Mouse (Mus musculus): ENCODE data around the gene Ugdh. TPM values are rescaled to one million over a fixed set of nuclear protein-coding genes. Genes with fewer than 3 reads are reported as not detected.

The Ugdh gene
- total RNA-seq, 1 experiment from 2014 or later: 29.2 TPM

DNA sequence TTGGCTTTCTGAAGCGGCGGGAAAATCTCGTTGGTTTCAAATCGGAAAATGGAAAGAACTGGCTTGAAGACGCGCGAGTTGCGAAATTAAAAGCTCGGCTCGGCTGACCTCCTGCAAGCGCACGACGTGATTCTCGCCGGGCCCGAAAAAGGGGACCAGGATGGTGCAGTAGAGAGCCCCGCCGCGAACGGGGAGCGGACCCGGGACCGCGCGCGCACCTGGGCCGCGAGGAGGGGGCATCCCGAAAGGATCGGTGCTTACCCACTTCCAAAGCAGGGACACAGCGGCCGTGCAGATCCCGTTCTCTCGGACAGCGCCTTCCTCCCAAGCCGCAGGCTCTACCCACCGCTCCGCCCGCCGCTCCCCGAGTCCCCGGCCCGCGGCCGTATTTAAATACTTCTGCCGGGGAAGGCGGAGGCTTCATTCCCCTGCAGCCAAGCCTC, 365 bp downstream of the Ugdh start:
- ATAC-seq (replicated peaks; ENCODE audit: insufficient number of reproducible peaks, low FRiP score, low TSS enrichment, poor library complexity, severe bottlenecking): no peak

DNA sequence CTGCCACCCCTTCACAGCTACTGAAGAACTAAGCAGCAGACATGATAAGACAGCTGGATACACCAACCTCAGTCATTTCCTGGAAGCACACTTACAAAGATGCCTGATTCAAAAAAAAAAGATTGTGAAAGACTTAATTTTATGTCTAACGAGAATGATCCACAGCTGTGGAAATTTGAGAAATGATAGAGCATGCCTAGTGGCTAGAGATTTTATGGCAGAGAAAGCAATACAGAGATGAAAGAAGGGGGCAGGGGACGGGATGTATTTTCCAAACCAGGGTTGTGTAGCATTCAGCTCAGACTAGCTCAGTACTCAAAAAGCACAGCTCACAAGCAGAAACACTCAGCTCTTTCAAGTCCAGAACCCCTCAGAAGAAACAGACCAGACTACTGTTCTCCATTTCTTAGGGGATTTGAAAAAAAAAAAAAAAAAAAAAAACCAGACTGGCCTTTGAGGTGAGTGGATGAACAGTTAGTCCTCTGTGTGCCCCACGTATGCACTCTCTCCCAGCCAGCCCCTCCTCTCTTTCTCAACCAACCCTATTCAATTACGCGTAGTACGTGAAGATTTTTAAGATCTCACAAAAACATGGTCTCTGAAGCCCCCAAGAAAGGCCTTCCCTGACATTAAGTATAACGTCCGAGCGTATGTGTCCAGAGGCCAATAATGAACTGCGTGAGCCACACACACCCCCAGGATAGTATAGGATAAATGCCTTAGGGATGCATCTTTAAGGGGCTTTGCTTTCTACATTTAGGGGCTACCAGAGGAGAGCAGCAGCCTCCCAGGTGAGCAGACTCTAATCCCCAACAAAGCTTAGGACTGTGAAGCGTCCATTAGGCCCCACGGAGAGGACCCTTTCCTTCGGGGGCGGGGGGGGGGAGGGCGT, 1.0 kb downstream of the Ugdh start:
- ATAC-seq (replicated peaks; ENCODE audit: insufficient number of reproducible peaks, low FRiP score, low TSS enrichment, poor library complexity, severe bottlenecking): no peak

DNA sequence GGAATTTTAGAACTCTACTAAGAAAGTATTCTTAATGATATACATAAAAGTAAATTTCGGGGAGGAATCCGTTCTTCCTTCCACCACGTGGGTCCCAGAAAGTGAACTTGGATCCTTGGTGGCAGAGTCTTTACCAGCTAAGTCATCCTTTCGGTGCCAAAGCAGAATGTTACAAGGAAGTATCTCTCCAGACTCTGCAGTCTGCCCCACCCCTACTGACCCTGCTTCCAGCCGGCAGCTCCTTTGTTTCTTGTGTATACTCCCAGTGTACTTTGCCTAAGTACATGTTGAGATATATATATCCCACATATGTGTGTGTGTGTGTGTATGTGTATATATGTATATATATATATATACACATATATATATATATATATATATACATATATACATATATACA, 6.3 kb downstream of the Ugdh start:
- ATAC-seq (replicated peaks; ENCODE audit: insufficient number of reproducible peaks, low FRiP score, low TSS enrichment, poor library complexity, severe bottlenecking): no peak

DNA sequence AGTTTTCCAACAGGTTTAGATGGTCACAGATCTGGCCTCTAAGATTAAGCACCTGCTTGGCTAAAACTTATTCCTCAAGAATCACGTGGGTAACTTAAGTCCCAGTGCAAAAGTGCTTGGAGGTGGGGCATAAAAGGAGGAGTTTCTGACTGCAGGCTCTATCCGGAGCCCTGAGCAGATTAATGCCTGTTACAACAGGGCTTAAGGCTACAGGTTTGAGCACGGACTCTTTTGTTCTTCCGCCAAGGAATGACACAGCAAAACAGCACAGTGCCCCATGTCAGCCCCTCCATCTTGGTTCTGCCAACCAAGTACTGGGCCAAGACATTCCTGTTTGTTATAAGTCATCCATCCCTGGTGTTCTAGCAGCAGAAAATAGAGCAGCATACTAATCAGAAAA, 7.4 kb downstream of the Ugdh start:
- no peak for ATAC-seq (replicated peaks; ENCODE audit: insufficient number of reproducible peaks, low FRiP score, low TSS enrichment, poor library complexity, severe bottlenecking)

DNA sequence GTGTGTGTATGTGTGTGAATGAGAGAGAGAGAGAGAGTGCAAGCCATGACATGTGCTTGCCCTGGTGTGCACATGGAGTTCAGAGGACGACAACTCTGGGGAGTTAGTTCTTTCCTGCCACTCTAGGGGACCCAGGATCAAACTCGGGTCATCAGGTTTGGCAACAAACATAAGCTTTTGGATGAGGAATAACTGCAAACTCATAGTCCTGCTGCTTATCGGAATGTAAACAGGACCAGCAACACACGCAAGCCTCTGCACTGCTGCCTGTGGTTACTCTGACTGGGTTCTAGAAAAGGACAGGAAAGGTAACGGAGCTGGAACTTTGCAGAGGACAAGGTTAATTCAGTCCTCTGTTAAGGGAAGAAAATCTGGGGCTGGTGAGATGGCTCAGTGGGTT, 10.5 kb downstream of the Ugdh start:
- ATAC-seq (replicated peaks; ENCODE audit: insufficient number of reproducible peaks, low FRiP score, low TSS enrichment, poor library complexity, severe bottlenecking): no peak

DNA sequence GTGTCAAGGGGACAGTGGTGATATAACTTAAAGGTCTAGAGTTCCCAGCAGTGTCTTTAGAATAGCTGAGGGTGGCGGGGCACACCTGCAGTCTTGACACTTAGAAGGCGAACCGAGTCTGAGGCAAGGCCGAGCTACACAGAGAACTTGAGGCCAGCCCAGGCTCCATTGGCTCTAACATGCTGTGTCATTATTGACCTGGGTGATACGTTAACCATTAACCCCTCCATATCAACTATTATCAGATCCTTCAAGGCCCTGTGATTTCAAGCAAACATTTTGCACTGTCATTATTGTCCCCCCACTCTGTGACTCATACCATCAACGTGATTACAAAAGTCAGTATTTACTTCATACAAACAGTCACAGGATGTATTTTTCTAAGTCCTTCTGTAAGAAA, 11.5 kb downstream of the Ugdh start:
- no peak for ATAC-seq (replicated peaks; ENCODE audit: insufficient number of reproducible peaks, low FRiP score, low TSS enrichment, poor library complexity, severe bottlenecking)

DNA sequence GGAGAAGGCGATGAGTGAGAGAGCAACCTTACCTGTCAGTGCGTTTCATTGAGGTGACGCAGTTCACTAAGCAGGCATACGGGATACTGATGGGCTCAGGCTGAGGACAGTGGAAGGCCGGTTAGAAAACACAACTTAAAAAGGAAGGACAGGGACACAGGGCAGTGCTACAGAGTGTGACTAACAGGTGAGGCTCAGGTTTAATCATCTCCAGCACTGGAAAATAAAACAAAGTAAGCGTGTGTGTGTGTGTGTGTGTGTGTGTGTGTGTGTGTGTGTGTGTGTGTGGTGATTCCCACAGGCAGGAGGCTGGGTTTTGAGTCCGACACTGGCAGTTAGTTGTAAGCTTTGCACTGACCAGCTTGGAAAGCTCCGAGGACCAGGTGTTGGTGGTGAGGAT, 12.9 kb downstream of the Ugdh start:
- ATAC-seq (replicated peaks; ENCODE audit: insufficient number of reproducible peaks, low FRiP score, low TSS enrichment, poor library complexity, severe bottlenecking): no peak

DNA sequence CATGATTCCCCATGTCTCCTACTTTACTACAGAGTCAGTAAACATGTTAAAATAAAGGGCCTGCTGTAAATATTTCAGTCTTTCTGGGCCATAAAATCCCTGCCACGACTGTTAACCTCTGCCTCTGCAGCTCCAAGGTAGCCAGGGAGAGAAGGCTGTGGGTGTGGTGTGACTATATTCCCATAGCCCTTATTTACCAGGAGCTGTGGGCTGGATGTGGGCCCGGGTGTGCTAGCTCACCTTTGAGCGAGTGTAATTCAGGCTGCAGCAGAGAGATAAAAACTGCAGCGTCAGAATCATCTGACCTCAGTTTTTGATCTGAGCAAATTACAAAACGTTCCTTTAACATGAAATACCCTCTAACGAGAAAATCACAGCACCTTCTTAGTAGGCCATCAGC, 14.9 kb downstream of the Ugdh start:
- ATAC-seq (replicated peaks; ENCODE audit: insufficient number of reproducible peaks, low FRiP score, low TSS enrichment, poor library complexity, severe bottlenecking): no peak

DNA sequence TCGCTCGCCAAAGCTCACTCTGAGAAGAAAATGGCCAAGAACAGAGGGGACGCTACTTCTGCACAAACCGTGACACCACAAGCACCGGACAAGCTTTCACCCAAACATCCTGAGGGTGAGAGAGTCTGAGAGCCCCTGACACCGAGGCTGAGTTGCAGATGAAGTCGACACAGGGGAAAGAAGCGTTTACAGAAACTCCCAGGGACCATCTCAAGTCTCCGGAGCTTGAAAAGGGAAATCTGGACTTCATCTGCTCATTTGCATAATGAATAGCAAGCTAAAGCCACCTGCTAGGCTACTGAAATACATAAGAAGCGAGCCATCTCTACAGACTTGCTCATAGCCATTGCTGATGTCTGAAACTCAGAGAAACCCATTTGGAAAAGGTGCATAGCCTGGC, 16.6 kb downstream of the Ugdh start:
- ATAC-seq (replicated peaks; ENCODE audit: insufficient number of reproducible peaks, low FRiP score, low TSS enrichment, poor library complexity, severe bottlenecking): no peak

DNA sequence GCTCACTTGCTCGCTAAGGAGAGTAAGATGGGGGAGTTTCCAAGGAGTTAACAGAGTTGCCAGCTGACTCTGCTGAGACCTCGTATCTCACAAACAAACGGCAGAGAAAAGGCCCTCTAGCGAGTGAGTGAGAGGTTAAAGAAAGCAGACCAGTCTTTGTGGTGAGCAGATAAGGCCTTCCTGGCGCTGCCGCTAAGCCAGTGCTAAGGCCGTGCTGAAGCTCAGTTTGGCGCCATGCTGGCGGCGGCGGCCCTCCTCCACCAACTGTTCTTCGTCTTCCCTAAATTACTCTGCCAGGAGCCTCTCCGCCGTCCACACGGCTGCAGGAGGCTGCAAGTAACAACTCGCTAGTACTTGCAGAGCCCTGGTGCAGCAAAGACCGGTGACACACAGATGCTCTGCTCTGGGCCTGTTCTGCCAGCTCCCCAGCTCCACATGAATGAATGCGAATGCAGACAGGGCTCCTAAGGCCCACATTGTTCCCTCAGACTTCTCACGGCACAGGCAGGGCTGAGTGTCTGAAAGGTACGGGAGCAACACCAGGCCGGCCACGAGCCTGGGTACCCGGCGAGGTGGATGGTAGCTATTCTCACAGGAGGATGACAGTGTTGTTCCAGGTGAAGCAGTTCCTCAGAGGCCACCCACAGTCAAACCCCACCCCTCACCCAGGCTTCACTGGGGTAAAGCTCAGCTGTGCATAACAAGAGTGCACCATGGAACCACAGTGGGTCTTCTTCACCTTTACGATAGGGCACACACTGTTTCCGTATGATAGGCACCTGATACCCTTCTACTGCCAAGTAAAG, 19.9 kb downstream of the Ugdh start:
- ATAC-seq (replicated peaks; ENCODE audit: insufficient number of reproducible peaks, low FRiP score, low TSS enrichment, poor library complexity, severe bottlenecking): no peak

DNA sequence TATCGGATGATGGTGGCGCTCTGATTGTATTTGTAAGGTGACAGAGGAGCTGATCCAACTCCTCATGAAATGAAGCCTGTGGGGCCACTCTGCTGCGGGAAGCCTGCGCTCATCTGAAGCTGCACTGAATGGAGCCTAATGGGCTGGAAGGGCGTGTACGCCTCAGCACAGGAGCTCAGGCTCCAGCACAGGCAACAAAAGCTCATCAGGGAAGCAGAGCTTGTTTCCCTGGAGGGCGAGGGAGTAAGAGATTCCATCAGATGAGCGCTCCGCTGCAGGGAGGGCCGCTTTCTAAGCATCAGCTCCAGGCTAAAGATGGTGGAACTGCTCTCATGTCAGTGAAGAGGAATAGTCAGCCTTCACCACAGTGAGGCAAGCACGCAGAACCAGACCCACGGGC, 27.8 kb downstream of the Ugdh start:
- no peak for ATAC-seq (replicated peaks; ENCODE audit: insufficient number of reproducible peaks, low FRiP score, low TSS enrichment, poor library complexity, severe bottlenecking)

DNA sequence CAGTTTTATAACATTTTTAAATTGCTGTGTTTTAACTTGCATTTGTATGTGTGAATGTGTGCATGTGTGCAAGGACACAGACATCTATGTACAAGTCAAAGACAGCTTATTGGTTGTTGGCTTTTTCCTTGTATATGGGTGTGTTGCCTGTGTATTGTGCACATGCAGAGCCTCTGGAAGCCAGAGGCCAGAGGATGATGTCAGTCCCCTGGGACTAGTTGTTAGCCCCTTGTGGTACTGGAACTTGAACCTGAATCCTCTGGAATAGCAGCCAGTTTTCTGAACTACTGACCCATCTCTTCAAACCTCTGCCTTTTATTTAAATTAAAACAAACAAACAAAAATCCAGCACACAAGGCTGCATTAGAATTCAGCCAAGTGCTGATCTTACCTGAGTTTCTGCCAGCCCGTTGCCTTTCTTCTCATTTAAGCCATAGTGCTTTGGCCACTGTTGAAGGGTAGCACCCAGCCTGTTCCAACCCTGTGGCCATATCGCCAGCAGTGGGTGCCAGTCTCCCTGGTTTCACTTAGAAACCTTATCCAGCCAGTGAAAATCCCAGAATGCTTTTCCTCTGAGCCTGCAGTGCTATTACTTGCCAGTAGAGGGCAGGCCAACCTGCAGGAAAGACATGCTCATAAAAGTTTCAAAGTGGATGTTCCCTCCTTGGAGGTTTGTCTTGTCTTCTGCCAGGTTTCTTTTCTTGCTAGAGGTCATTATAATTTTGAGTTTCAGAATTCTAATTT, 34.3 kb downstream of the Ugdh start:
- ATAC-seq (replicated peaks; ENCODE audit: insufficient number of reproducible peaks, low FRiP score, low TSS enrichment, poor library complexity, severe bottlenecking): peak; percentile 92

DNA sequence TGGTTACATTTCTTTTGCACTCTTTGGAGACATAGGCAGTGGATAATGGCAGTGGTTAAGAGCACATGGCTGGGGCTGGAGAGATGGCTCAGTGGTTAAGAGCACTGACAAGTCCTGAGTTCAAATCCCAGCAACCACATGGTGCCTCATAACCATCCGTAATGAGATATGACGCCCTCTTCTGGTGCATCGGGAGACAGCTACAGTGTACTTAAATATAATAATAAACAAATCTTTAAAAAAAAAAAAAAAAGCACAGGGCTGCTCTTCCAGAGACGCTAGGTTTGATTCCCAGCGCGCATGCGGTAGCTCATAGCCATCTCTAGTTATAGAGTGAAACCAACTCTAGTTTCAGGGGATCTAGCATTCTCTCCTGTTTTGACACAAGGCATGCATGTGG, 41.3 kb downstream of the Ugdh start:
- no peak for ATAC-seq (replicated peaks; ENCODE audit: insufficient number of reproducible peaks, low FRiP score, low TSS enrichment, poor library complexity, severe bottlenecking)

DNA sequence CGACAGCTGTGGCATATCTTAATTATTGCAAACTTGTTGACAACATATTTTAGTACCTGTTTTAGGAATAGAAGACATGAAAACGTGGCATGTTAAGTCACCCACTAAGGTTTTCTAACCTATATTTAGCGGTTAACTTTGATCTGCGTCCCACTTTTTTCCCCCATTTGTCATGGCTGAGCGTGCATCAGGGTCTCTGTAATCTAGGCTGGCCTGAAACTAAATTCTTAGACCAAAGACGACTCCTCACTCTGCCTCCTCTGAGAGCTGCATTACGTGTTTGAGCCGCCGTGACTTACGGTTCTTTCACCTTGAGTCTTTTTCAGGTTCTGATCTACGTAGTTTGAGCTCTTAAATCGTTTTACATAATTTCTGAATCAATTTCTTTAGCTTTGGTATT, 44.0 kb downstream of the Ugdh start:
- ATAC-seq (replicated peaks; ENCODE audit: insufficient number of reproducible peaks, low FRiP score, low TSS enrichment, poor library complexity, severe bottlenecking): no peak

DNA sequence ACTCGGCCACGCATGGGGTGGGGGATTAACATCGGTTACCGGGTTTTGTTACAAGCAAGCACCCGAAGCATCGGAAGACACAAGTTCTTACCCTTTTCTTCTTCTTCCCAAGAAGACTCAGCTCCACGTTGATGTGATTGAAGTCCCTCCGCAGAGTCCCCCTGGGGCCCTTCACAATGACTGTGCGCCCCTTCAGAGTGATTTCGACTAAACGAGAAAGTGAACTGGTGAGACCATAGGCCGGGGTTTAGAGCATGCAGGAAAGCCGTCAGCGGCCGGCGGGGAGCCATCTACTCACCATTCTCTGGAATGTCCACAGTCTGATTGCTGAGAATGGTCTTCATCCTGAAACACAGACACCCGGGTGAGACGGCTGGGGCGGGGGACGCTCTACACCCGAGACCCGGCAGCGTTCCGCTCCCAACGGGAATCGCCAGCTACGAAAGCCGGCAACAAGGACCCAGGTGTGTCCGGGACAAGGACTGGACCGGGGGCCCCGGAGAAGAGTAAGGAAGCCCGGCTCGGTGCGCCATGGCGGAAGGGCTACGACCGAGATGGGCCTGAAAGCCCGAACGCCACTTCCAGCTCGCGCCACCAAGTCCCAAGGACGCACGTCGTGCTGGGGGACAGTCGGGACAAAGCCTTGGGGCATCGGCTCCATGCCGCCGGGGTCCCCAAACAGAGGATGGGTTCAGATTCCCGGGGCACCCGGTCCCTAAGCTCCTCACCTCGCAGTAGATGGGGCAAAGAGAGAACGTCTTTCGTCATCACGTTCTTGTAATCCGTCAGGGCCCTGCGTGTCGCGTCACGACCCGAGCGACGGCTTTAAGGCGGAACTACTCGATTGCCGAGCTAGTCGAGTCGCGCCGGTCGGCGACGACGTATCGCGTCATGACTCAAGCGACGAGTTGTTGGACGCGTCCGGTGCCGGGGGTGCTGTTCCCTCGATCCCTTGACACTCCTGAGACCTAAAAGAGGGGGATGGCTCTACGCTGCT, 44.8 kb downstream of the Ugdh start, which contains the start of the genes Rpl9 and Lias:
Gene Rpl9, minus strand, starts transcription at position 797 of the 997 bp plus-strand sequence.
Gene Lias, plus strand, starts transcription at position 850 of the 997 bp plus-strand sequence.
- peak; percentile 98 for ATAC-seq (replicated peaks; ENCODE audit: insufficient number of reproducible peaks, low FRiP score, low TSS enrichment, poor library complexity, severe bottlenecking)

DNA sequence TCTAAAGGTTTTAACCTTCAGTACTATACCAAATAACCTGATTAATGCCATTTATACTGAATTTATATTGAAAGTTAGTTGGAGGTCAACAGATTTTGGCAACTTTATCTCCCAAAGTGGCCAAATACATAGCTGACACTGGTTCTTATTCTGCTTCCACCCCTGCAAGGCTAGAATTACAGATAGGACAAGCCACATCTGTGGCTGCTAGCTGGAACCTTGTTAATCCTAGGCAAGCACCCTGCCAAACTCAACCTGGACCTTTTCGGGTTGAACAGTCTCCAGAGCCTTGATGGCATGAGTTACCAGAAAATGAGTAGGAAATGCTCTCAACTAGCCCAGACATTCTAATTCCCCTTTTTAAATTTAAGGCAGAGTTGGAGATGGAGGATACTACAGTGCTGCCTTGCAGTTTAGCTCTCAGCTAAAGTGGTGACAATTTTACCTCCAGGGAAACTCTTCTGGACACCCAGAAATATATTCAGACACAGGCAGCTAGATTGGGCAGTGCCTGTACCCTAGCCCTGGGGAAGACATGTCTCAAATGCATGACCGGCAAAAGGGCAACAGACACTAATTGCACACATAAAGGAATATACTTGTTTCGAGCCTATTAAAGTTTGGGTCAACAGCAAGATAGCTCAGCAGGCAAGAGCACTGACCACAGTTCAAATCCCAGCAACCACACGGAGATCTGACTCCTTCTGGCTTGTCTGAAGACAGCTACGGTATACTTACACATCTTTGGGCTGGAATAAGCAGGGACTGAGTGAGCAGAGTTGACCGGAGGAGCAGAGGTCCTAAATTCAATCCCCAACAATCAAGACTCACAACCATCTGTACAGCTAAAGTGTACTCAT, 48.5 kb downstream of the Ugdh start:
- no peak for ATAC-seq (replicated peaks; ENCODE audit: insufficient number of reproducible peaks, low FRiP score, low TSS enrichment, poor library complexity, severe bottlenecking)

DNA sequence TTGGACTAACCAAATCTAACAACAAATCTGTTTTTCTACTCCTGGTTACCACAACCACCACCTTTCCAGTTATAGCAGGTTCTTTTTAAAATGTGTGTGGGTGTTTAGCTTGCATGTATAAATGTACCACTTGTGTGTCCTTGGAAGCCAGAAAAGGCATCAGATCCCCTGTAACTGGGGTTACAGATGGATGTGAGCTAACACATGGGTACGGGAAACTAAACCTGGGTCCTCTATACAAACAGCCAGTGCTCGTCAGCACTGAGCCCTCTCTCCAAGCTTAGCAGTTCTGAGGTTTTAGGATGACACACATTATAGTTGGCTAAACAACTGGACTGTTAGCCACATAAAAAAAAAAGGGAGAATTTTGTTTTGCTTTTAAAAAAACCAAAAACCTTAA, 50.0 kb downstream of the Ugdh start:
- no peak for ATAC-seq (replicated peaks; ENCODE audit: insufficient number of reproducible peaks, low FRiP score, low TSS enrichment, poor library complexity, severe bottlenecking)

All from monocyte, adult 5-6 weeks (primary cell).